Mouse (Mus musculus) lung, postnatal 0 days (tissue): ENCODE measurements around the gene Srsf3.

ENCODE experiments used
- CTCF ChIP-seq: IDR thresholded peaks from 2 replicates; pipeline ENCODE4 v1.5.1; 2016; ENCODE audit warnings: antibody characterized with exemption, mild to moderate bottlenecking
- EP300 ChIP-seq: IDR thresholded peaks from 2 replicates; pipeline ENCODE4 v1.6.1; 2016; ENCODE audit warnings: antibody characterized with exemption, mild to moderate bottlenecking, control low read depth

DNA sequence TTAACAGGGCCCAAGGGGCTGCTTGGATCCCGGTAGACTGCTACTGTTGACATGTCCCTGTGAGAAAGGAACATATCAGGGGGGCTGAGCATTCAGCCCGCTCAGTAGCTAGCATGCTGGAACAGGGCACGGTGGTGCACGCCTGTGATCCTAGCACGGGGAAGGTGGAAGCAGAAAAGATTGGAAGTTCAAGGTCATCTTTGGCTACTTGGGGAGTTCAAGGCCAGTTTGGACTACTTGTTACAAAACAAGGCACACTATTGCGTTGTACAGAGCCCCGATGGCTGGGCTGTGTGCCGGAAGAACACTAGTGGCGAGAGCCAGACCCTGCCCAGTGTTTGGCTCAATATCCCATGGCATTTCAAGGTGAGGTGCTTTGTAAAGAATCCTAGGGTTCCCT is 28.5 kb downstream of the Srsf3 start:
- TF ChIP-seq EP300: no peak
- no peak for TF ChIP-seq CTCF
